Mouse (Mus musculus) gastrocnemius, adult 18-20 months (tissue): ENCODE data around the gene Etv6. TPM values are rescaled to one million over a fixed set of nuclear protein-coding genes. Genes with fewer than 3 reads are reported as not detected.
A peak's percentile ranks its signal among the peaks of the same experiment; 100 is the strongest.

Experiments
- DNase-seq: peaks from one replicate; pipeline ENCODE4 v3.0.0; 2021; ENCODE audit warnings: low spot score
- total RNA-seq, 2 experiments: library from RNA; stranded (reverse); gene quantifications; 2 replicates each; pipeline ENCODE4 v1.2.3; 2021

Etv6 gene
- total RNA-seq, 2 experiments from 2014 or later: 5.7 to 9.4 TPM

- no peak for DNase-seq
These were observed 37.4 kb downstream of the Etv6 start for GRCm38 (mm10) chr6:134072906-134073305.

- no peak for DNase-seq
These were observed 38.9 kb downstream of the Etv6 start for GRCm38 (mm10) chr6:134074353-134074752.

GRCm38 (mm10) chr6:134075031-134075430 lies 39.5 kb downstream of the Etv6 start:
- no peak for DNase-seq

- no peak for DNase-seq
These were observed 42.5 kb downstream of the Etv6 start for GRCm38 (mm10) chr6:134078016-134078415.

- no peak for DNase-seq
These were observed 43.6 kb downstream of the Etv6 start for GRCm38 (mm10) chr6:134079112-134079511.

- DNase-seq: no peak
These were observed 44.1 kb downstream of the Etv6 start for GRCm38 (mm10) chr6:134079563-134079962.

GRCm38 (mm10) chr6:134080946-134081345 lies 45.4 kb downstream of the Etv6 start:
- no peak for DNase-seq

- no peak for DNase-seq
These were observed 46.9 kb downstream of the Etv6 start for GRCm38 (mm10) chr6:134082229-134082920.

GRCm38 (mm10) chr6:134083428-134083827 lies 47.9 kb downstream of the Etv6 start:
- DNase-seq: no peak

GRCm38 (mm10) chr6:134086351-134086750 lies 50.9 kb downstream of the Etv6 start:
- DNase-seq: no peak

- no peak for DNase-seq
These were observed 52.2 kb downstream of the Etv6 start for GRCm38 (mm10) chr6:134087709-134088108.

- peak; percentile 27 for DNase-seq
These were observed 54.3 kb downstream of the Etv6 start for GRCm38 (mm10) chr6:134089671-134090377.

GRCm38 (mm10) chr6:134090378-134090692 lies 54.8 kb downstream of the Etv6 start:
- DNase-seq: no peak

- no peak for DNase-seq
These were observed 55.4 kb downstream of the Etv6 start for GRCm38 (mm10) chr6:134090875-134091274.

- DNase-seq: no peak
These were observed 55.9 kb downstream of the Etv6 start for GRCm38 (mm10) chr6:134091398-134091801.

- no peak for DNase-seq
These were observed 58.6 kb downstream of the Etv6 start for GRCm38 (mm10) chr6:134094066-134094465.

GRCm38 (mm10) chr6:134094620-134095019 lies 59.1 kb downstream of the Etv6 start:
- no peak for DNase-seq

- no peak for DNase-seq
These were observed 60.1 kb downstream of the Etv6 start for GRCm38 (mm10) chr6:134095582-134095981.

GRCm38 (mm10) chr6:134099976-134100743 lies 64.7 kb downstream of the Etv6 start:
- no peak for DNase-seq

- DNase-seq: no peak
These were observed 66.9 kb downstream of the Etv6 start for GRCm38 (mm10) chr6:134102396-134102795.

GRCm38 (mm10) chr6:134103519-134103918 lies 68.0 kb downstream of the Etv6 start:
- no peak for DNase-seq

GRCm38 (mm10) chr6:134105514-134106201 lies 70.2 kb downstream of the Etv6 start:
- DNase-seq: no peak
